Mouse (Mus musculus) MEL (cell line): ENCODE measurements around the gene Mbtd1. TPM values are rescaled to one million over a fixed set of nuclear protein-coding genes. Genes with fewer than 3 reads are reported as not detected.

Experiments
- DNase-seq: peaks from one replicate; pipeline ENCODE4 v3.0.0; 2011; ENCODE audit warnings: low read depth, low spot score
- H3K27ac ChIP-seq: 2 replicates; pipeline ENCODE4 v1.5.1; 2012; ENCODE audit warnings: low read depth, mild to moderate bottlenecking, control low read depth, low read length, moderate library complexity; ENCODE audit not compliant: control insufficient read depth
- H3K27me3 ChIP-seq, 2 experiments: fragments of 150-350 bp in 1 of 2; sonication (generic) in 1 of 2; 2 replicates each; pipeline ENCODE4 v1.6.1; 2012; ENCODE audit warnings: low read length in 2 of 2, mild to moderate bottlenecking in 2 of 2, improper control_type of control experiment in 1 of 2, moderate library complexity in 1 of 2; ENCODE audit not compliant: insufficient read depth in 2 of 2, control insufficient read depth in 1 of 2
- H3K36me3 ChIP-seq, 2 experiments: 2 replicates each; pipeline ENCODE4 v1.6.1; 2012 to 2014; ENCODE audit warnings: low read length in 2 of 2, improper control_type of control experiment in 1 of 2, inconsistent platforms in 1 of 2, mild to moderate bottlenecking in 1 of 2; ENCODE audit not compliant: insufficient read depth in 2 of 2, control insufficient read depth in 1 of 2
- H3K4me1 ChIP-seq, 2 experiments: fragments of 150-350 bp in 1 of 2; sonication (generic) in 1 of 2; 2 replicates each; pipeline ENCODE4 v1.6.1; 2012; ENCODE audit warnings: low read length in 2 of 2, improper control_type of control experiment in 1 of 2, mild to moderate bottlenecking in 1 of 2; ENCODE audit not compliant: insufficient read depth in 2 of 2, control insufficient read depth in 1 of 2
- H3K4me3 ChIP-seq, 2 experiments: fragments of 150-350 bp in 1 of 2; sonication (generic) in 1 of 2; 2 replicates each; pipeline ENCODE4 v1.5.1; 2012; ENCODE audit warnings: low read depth in 2 of 2, low read length in 2 of 2, mild to moderate bottlenecking in 2 of 2, moderate library complexity in 2 of 2, control low read depth in 1 of 2, improper control_type of control experiment in 1 of 2; ENCODE audit not compliant: control insufficient read depth in 1 of 2, insufficient read depth in 1 of 2
- H3K79me2 ChIP-seq: 2 replicates; pipeline ENCODE4 v1.6.1; 2012; ENCODE audit warnings: mild to moderate bottlenecking, low read length, moderate library complexity; ENCODE audit not compliant: control insufficient read depth, poor library complexity, insufficient read depth
- H3K9ac ChIP-seq: 2 replicates; pipeline ENCODE4 v1.6.1; 2012; ENCODE audit warnings: low read depth, mild to moderate bottlenecking, control low read depth, low read length, moderate library complexity; ENCODE audit not compliant: control insufficient read depth, poor library complexity, severe bottlenecking
- H3K9me3 ChIP-seq: fragments of 150-350 bp; sonication (generic); replicated peaks from 2 replicates; pipeline ENCODE4 v1.6.1; 2012; ENCODE audit warnings: mild to moderate bottlenecking, low read length, improper control_type of control experiment, moderate library complexity; ENCODE audit not compliant: insufficient read depth
- BHLHE40 ChIP-seq: IDR thresholded peaks from 2 replicates; pipeline ENCODE4 v1.6.1; 2012; ENCODE audit warnings: low read depth, mild to moderate bottlenecking, inconsistent platforms, low read length, improper control_type of control experiment, borderline replicate concordance
- CHD1 ChIP-seq: IDR thresholded peaks from 2 replicates; pipeline ENCODE4 v1.6.1; 2012; ENCODE audit warnings: low read depth, mild to moderate bottlenecking, inconsistent platforms, low read length, improper control_type of control experiment
- CTCF ChIP-seq, 3 experiments: IDR thresholded peaks in 2 of 3; conservative IDR thresholded peaks in 1 of 3; 2 replicates each; pipeline ENCODE4 v1.5.1; 2011 to 2012; ENCODE audit warnings: low read length in 3 of 3, low read depth in 2 of 3, mild to moderate bottlenecking in 2 of 3, improper control_type of control experiment in 1 of 3, inconsistent platforms in 1 of 3, mixed read lengths in 1 of 3, moderate library complexity in 1 of 3; ENCODE audit not compliant: control insufficient read depth in 1 of 3, insufficient read depth in 1 of 3, poor library complexity in 1 of 3, severe bottlenecking in 1 of 3
- ELF1 ChIP-seq: IDR thresholded peaks from 2 replicates; pipeline ENCODE4 v1.6.1; 2014; ENCODE audit warnings: low read depth, mild to moderate bottlenecking, inconsistent platforms, low read length, improper control_type of control experiment, moderate library complexity
- EP300 ChIP-seq, 2 experiments: IDR thresholded peaks; 2 replicates each; pipeline ENCODE4 v1.6.1; 2011; ENCODE audit warnings: improper control_type of control experiment in 2 of 2, low read length in 2 of 2, low read depth in 1 of 2, mild to moderate bottlenecking in 1 of 2
- ETS1 ChIP-seq: IDR thresholded peaks from 2 replicates; pipeline ENCODE4 v1.6.1; 2012; ENCODE audit warnings: low read depth, mild to moderate bottlenecking, inconsistent platforms, low read length, improper control_type of control experiment, moderate library complexity
- GABPA ChIP-seq: IDR thresholded peaks from 2 replicates; pipeline ENCODE4 v1.6.1; 2012; ENCODE audit warnings: low read depth, mild to moderate bottlenecking, inconsistent platforms, low read length, improper control_type of control experiment, moderate library complexity
- HCFC1 ChIP-seq: IDR thresholded peaks from 2 replicates; pipeline ENCODE4 v1.6.1; 2012; ENCODE audit warnings: low read depth, mild to moderate bottlenecking, inconsistent platforms, low read length, improper control_type of control experiment, moderate library complexity
- KAT2A ChIP-seq: conservative IDR thresholded peaks from 2 replicates; pipeline ENCODE4 v1.6.1; 2012; ENCODE audit warnings: low read depth, low read length, improper control_type of control experiment, inconsistent platforms
- MAX ChIP-seq: IDR thresholded peaks from 2 replicates; pipeline ENCODE4 v1.6.1; 2011; ENCODE audit warnings: low read length, improper control_type of control experiment
- MXI1 ChIP-seq: IDR thresholded peaks from 2 replicates; pipeline ENCODE4 v1.6.1; 2011; ENCODE audit warnings: mild to moderate bottlenecking, low read depth, low read length, improper control_type of control experiment
- MYB ChIP-seq: IDR thresholded peaks from 2 replicates; pipeline ENCODE4 v1.6.1; 2011; ENCODE audit warnings: mild to moderate bottlenecking, low read depth, low read length, improper control_type of control experiment
- MYC ChIP-seq: IDR thresholded peaks from 2 replicates; pipeline ENCODE4 v1.6.1; 2011; ENCODE audit warnings: low read depth, mild to moderate bottlenecking, low read length, improper control_type of control experiment, moderate library complexity
- NRF1 ChIP-seq: IDR thresholded peaks from 2 replicates; pipeline ENCODE4 v1.6.1; 2014; ENCODE audit warnings: low read depth, mild to moderate bottlenecking, inconsistent platforms, low read length, improper control_type of control experiment, moderate library complexity; ENCODE audit not compliant: poor library complexity, insufficient read depth, severe bottlenecking
- RAD21 ChIP-seq: IDR thresholded peaks from 2 replicates; pipeline ENCODE4 v1.6.1; 2011; ENCODE audit warnings: mild to moderate bottlenecking, low read depth, low read length, improper control_type of control experiment
- RCOR1 ChIP-seq: IDR thresholded peaks from 2 replicates; pipeline ENCODE4 v1.6.1; 2012; ENCODE audit warnings: low read depth, mild to moderate bottlenecking, inconsistent platforms, low read length, improper control_type of control experiment
- SIN3A ChIP-seq: IDR thresholded peaks from 2 replicates; pipeline ENCODE4 v1.6.1; 2012; ENCODE audit warnings: low read length, improper control_type of control experiment, inconsistent platforms
- TCF12 ChIP-seq: IDR thresholded peaks from 2 replicates; pipeline ENCODE4 v1.6.1; 2014; ENCODE audit warnings: low read depth, mild to moderate bottlenecking, inconsistent platforms, low read length, improper control_type of control experiment, moderate library complexity
- USF1 ChIP-seq: IDR thresholded peaks from 2 replicates; pipeline ENCODE4 v1.6.1; 2014; ENCODE audit warnings: low read depth, mild to moderate bottlenecking, inconsistent platforms, low read length, improper control_type of control experiment, moderate library complexity
- ZKSCAN1 ChIP-seq: IDR thresholded peaks from 2 replicates; pipeline ENCODE4 v1.6.1; 2012; ENCODE audit warnings: low read depth, mild to moderate bottlenecking, inconsistent platforms, low read length, improper control_type of control experiment, moderate library complexity
- ZNF384 ChIP-seq: IDR thresholded peaks from 2 replicates; pipeline ENCODE4 v1.6.1; 2012; ENCODE audit warnings: low read depth, mild to moderate bottlenecking, inconsistent platforms, low read length, improper control_type of control experiment
- polyA plus RNA-seq, 2 experiments: library from polyadenylated mRNA; stranded (reverse) in 1 of 2; unstranded in 1 of 2; fragments of >175 nt in 1 of 2; fragments of >200 nt in 1 of 2; gene quantifications; 2 replicates each; pipeline versions ENCODE4 v1.2.1 to v1.2.4; 2012; ENCODE audit warnings: low replicate concordance in 2 of 2, low read depth in 1 of 2; ENCODE audit not compliant: insufficient read length in 2 of 2, insufficient read depth in 1 of 2, missing spikeins in 1 of 2
- total RNA-seq: library from RNA; depleted of rRNA; stranded (reverse); fragments of 300-350 nt; gene quantifications from 2 replicates; pipeline ENCODE4 v1.2.3, GENCODE M21; 2012

Gene Mbtd1
- total and polyA plus RNA-seq, 3 experiments, result 43.0 to 3,192 (median 51.8) TPM

- TF ChIP-seq GABPA (no peak), KAT2A (no peak), BHLHE40 (peak; percentile 40; the same call in 1 of the 2 replicates), MYB (no peak), CHD1 (no peak), USF1 (peak; percentile 41; the same call in 1 of the 2 replicates), MYC (peak; percentile 61; the same call in 1 of the 2 replicates), HCFC1 (peak; percentile 31; the same call in 1 of the 2 replicates), SIN3A (peak; percentile 48), NRF1 (peak; percentile 73), RCOR1 (0 out of 2 replicates have a peak, but pooled peaks have one; percentile 33), TCF12 (no peak), MAX (peak; percentile 61; the same call in 1 of the 2 replicates), ETS1 (peak; percentile 40; the same call in 1 of the 2 replicates), MXI1 (0 out of 2 replicates have a peak, but pooled peaks have one; percentile 43), RAD21 (no peak)
- Histone ChIP-seq H3K4me3 (0 out of 4 replicates have a peak overlapping the region, but pooled peaks of 1 of the 2 experiments have one; percentile 22), H3K27me3 (no peaks in the 10 kb centered on the region), H3K27ac (no peak overlapping the region), H3K9me3 (no peaks in the 10 kb centered on the region), H3K79me2 (no peaks in the 10 kb centered on the region), H3K4me1 (peaks cover 8 to 27% of the 10 kb centered on the region in 2 experiments), H3K9ac (peak overlapping the region; percentile 24; the same call in 1 of the 2 replicates), H3K36me3 (peaks cover 0 to 14% of the 10 kb centered on the region in 2 experiments; a peak in 2 of 4 replicates)
- DNase-seq, result peak; percentile 82
Observed at GRCm38 (mm10) chr11:93984619-93985018, 99.0 kb downstream of the Mbtd1 start.

- Histone ChIP-seq H3K9ac (peak overlapping the region; percentile 38; the same call in 1 of the 2 replicates), H3K36me3 (peaks cover 0 to 14% of the 10 kb centered on the region in 2 experiments; a peak in 2 of 4 replicates), H3K79me2 (no peaks in the 10 kb centered on the region), H3K4me3 (peak overlapping the region; percentile 21 to 22; a peak in 1 of 4 replicates), H3K9me3 (no peaks in the 10 kb centered on the region), H3K27me3 (no peaks in the 10 kb centered on the region), H3K27ac (no peak overlapping the region), H3K4me1 (peaks cover 8 to 27% of the 10 kb centered on the region in 2 experiments)
- DNase-seq, result peak; percentile 68
- TF ChIP-seq CTCF (IDR thresholded peaks at IDR 0.05 in 2 of 3, conservative IDR thresholded peaks at IDR 0.05 in 1 of 3; ENCODE audit: control insufficient read depth in 1 of 3, insufficient read depth in 1 of 3, low read depth in 2 of 3, low read length in 3 of 3, poor library complexity in 1 of 3, severe bottlenecking in 1 of 3) (no peak), NRF1 (no peak), ZKSCAN1 (0 out of 2 replicates have a peak, but pooled peaks have one; percentile 40), EP300 (IDR thresholded peaks at IDR 0.05; ENCODE audit: low read depth in 1 of 2, low read length in 2 of 2) (peak in 1 of 2 experiments; percentile 61; a peak in 2 of 4 replicates), ELF1 (peak; percentile 32; the same call in 1 of the 2 replicates), ZNF384 (peak; percentile 75)
Observed at GRCm38 (mm10) chr11:93985265-93985664, 99.6 kb downstream of the Mbtd1 start.
